Mouse (Mus musculus) cerebellum, adult 2 months (tissue): ENCODE results near the gene Dnah1. TPM values are rescaled to one million over a fixed set of nuclear protein-coding genes. Genes with fewer than 3 reads are reported as not detected.

Source experiments
- DNase-seq, 2 experiments: peaks; one replicate each; pipeline ENCODE4 v3.0.0; 2021
- H3K27ac ChIP-seq: fragments of 200-500 bp; 2 replicates; pipeline ENCODE4 v1.5.1; 2012; ENCODE audit warnings: low read length, control low read depth, inconsistent platforms; ENCODE audit not compliant: insufficient read depth
- H3K27me3 ChIP-seq: fragments of 200-500 bp; 2 replicates; pipeline ENCODE4 v1.6.1; 2012; ENCODE audit warnings: inconsistent platforms, mild to moderate bottlenecking, low read length, moderate library complexity; ENCODE audit not compliant: control insufficient read depth, insufficient read depth
- H3K4me1 ChIP-seq: fragments of 200-500 bp; 2 replicates; pipeline ENCODE4 v1.6.1; 2011; ENCODE audit warnings: low read length; ENCODE audit not compliant: control insufficient read depth, insufficient read depth
- H3K4me3 ChIP-seq: fragments of 200-500 bp; replicated peaks from 2 replicates; pipeline ENCODE3; 2011; ENCODE audit warnings: mild to moderate bottlenecking, low read depth, low read length, control low read depth; ENCODE audit not compliant: insufficient read depth
- CTCF ChIP-seq: fragments of 200-500 bp; IDR thresholded peaks from 2 replicates; pipeline ENCODE4 v1.5.1; 2011; ENCODE audit warnings: low read depth, mild to moderate bottlenecking, control low read depth, low read length, moderate library complexity, borderline replicate concordance; ENCODE audit not compliant: insufficient read depth
- POLR2A ChIP-seq: fragments of 200-500 bp; IDR thresholded peaks from 2 replicates; pipeline ENCODE4 v1.6.1; 2011; ENCODE audit warnings: low read length, control low read depth, borderline replicate concordance; ENCODE audit not compliant: insufficient read depth
- WGBS: fragments of 180-500 bp; shearing (Covaris S2); methylation state at CpG from one replicate; pipeline ENCODE4 v1.1.7; 2018; 5-methylcytosine and 5-hydroxymethylcytosine counted together
- polyA plus RNA-seq: library from polyadenylated mRNA; depleted of rRNA; stranded (reverse); fragments of >200 nt; gene quantifications from 2 replicates; pipeline ENCODE4 v1.2.3, GENCODE M21; 2012

Dnah1 gene
- polyA plus RNA-seq, 1 experiment = 1.3 TPM

DNA sequence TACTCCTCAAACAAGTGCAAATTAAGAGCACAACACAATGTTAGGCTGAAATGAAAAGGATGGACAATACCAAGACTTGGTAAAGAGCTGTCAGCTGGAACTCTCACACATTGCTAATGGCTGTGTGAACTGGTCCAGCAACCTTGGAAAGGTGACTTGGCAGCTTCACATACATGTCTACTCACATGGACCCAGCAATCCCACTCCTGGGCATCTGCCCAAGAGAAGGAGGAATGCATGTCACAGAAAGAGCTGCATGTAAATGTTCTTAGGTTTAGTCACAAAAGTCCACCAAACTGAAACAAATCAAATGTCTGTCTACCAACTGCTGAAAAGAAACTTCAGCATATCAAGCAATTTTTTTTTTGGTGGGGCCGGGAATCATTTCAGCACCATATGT lies 77.8 kb downstream of the Dnah1 start:
- no peak overlapping the region for H3K4me3 ChIP-seq
- no peaks in the 10 kb centered on the region for H3K4me1 ChIP-seq
- TF ChIP-seq CTCF = no peak
- TF ChIP-seq POLR2A = no peak
- H3K27me3 ChIP-seq = no peaks in the 10 kb centered on the region
- no peak for DNase-seq
- H3K27ac ChIP-seq = no peak overlapping the region
- 38% methylated on average over 1 of the region's 1 CpGs for WGBS

DNA sequence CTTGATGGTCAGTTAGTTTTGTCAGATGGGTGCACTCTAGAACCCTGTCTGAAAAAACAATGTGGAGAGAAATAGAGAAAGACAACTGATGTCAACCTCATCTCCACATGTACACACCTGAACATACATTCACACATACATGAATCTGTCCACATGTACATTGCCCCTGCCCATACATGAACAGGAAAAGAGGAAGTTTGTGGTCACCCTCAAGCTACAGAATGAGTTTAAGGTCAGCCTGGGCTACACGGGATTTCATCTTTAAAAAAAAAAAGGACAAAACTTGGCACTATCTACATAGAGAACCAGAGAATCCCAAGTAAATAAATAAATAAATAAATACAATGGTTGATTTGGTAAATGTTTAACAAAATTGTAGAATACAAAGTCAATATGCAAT lies 78.9 kb downstream of the Dnah1 start:
- 78% methylated on average over 1 of the region's 1 CpGs for WGBS
- TF ChIP-seq CTCF = no peak
- TF ChIP-seq POLR2A = no peak
- DNase-seq = no peak
- Histone ChIP-seq H3K4me3 (no peak overlapping the region), H3K27ac (no peak overlapping the region), H3K27me3 (no peaks in the 10 kb centered on the region), H3K4me1 (no peaks in the 10 kb centered on the region)

DNA sequence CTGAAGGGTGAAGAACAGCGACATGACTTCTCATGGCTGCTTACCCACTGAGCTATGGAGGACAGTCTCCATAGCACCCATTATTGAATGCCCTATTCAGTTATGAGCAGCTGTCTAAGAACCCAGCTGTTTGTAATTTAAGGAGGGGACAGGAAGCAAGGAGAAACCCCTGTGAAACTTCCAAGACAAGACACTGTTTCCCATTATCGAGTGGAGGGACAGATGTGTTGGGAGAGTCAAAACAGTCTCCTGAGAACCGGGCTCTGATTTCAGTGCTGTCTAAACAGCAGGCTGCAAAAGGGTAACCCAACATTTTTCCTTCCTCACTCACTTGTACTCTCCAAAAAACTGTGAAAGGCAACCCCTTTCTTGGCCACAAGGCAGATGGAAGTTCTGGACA lies 83.2 kb downstream of the Dnah1 start:
- Histone ChIP-seq H3K27me3 (no peaks in the 10 kb centered on the region), H3K27ac (no peak overlapping the region), H3K4me1 (no peaks in the 10 kb centered on the region), H3K4me3 (no peak overlapping the region)
- DNase-seq = no peak
- no peak for TF ChIP-seq CTCF
- no peak for TF ChIP-seq POLR2A
- 71% methylated on average over 3 of the region's 3 CpGs for WGBS

DNA sequence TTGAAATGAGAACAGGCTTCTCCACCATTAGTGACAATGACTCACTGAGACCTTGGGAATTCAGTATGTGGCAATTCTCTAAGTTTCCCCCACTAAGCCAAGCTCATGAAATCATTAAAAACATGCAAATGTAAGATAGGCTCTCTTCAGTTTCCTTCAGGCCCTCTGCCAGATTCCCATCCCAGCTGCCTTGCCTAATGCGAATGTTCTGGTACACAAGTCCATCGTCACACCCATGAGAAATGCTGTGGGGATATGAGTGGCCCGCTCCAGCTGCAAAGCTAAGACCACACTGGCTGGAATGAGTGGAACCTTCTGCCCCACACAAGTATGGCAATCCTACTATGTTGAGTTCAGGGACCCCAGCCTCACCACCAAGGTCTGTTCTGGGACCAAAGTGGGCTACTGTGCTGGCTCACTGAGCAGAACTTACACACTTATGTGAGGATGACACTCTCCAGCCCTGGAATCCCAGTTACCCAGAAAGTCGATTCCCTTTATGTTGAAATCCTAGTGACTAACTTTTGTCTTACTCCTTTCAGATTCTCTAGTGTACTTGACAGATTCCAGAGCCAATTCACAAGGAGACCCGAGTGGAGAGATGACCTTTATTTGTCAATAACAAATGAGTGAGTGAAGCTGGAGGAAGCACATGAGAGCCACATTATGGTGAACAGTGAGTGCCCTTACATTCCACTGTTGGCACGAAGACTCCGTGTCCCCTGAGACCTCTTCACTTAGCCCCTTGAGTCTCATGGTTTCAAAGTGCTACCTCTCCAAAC lies 86.4 kb downstream of the Dnah1 start:
- H3K27ac ChIP-seq = no peak overlapping the region
- H3K4me3 ChIP-seq = no peak overlapping the region
- TF ChIP-seq CTCF = no peak
- no peak for TF ChIP-seq POLR2A
- no peaks in the 10 kb centered on the region for H3K4me1 ChIP-seq
- no peak for DNase-seq
- H3K27me3 ChIP-seq = no peaks in the 10 kb centered on the region
- WGBS = 81% methylated on average over 7 of the region's 7 CpGs

DNA sequence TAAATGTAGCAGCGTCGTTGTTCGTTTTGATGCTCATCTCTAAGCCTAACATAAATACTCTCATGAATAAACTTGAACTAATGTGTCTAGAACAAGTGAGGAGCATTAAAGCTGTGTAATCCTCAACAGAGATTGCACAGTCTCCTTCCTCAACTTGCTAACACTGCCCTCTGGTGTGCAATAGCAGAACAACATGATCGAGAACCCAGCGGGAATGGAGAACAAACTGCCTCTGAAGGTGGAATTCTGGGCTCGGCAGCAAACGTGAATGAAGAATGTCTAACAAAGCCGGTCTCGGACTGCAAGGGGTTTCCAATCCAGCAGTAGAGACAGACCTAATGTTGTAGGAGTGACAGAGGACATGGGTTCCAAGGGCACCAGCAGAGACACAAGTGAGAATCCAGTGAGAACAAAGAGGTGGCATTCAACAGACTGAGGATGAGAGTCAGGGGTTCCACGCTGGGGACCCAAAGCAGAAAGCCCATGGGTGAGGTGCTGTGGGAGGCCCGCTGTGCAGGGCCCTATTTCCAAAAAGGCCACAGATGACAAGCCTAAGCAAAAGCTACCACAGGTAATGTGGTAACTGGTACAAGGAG lies 89.6 kb downstream of the Dnah1 start:
- H3K27ac ChIP-seq = no peak overlapping the region
- no peaks in the 10 kb centered on the region for H3K4me1 ChIP-seq
- DNase-seq = peak; percentile 76 to 88
- 12% methylated on average over 11 of the region's 11 CpGs for WGBS
- peak; percentile 76 for TF ChIP-seq CTCF
- TF ChIP-seq POLR2A = no peak
- no peak overlapping the region for H3K4me3 ChIP-seq
- no peaks in the 10 kb centered on the region for H3K27me3 ChIP-seq

DNA sequence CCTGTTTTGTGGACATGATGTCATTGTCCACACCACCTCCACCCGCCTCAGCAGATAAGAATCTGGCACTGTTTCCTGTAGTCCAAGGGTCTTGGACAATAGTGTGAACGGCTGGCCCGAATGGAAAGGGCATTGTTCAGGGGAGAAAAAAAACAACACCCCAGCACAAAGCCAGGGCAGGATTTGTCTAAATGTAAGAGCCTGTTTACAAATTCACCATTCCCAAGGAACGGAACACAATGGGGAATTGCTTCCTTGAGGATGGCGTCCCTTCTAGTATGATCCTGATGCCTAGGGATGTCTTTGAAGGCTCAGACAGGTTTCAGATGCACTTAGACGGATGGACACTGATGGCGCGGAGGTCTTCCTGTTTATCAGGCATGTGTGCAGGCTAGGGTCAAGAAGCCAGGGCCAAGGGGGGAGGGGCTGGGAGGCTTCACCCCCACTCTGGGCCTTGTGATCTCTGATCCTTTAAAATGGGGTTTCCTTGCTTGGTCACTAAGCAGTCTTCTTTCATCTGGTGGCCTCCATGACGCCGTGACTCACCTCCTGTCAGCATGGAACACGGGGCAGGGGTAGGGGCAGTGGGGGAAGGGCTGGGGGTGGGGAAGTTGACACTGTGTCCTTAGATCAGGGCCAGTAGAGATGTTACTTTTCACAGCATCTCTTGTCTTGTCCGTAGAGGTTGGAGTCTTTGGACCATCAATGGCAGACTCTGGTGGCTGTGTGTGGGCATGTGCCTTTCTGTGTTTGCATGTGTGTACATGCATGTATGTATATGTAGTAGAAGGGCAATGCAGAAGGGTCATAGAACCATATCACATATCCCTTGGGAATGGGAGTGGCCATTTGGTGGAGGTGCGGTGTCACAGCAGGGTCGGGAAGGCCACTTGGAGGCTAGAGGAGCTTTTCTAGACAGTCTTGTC lies 90.4 kb downstream of the Dnah1 start:
- Histone ChIP-seq H3K4me1 (no peaks in the 10 kb centered on the region), H3K27ac (no peak overlapping the region)
- WGBS = 88% methylated on average over 14 of the region's 14 CpGs

DNA sequence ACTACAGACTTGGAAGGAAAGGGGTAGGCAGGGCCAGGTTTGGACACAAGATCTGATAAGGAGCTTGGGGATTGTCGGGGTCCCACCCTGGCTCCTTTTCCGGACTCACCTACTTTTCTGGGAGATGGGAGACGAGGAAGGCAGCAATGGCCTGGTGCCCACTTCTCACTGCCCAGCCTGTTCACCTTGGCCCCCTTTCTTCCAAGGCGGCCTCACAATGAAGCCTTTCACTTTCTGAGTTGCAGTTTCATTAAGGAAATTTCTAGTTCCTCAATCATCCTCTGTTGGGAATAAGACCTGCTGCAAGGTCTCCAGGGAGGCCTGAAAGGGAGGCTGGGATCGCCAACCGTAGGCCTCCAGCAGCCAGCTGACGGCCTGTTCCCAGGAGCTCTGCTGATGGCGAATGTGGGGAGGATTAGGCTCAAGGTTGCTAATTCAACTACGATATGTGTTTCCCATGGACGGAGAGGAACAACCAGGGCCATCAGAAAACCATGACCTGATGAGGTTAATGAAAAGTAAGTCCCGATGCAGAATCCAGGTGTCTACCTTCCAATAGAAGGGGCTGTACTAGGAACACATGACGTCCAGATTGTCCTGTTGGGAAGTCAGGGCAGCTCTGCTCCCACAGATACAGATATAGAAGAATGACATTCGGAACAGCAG lies 91.2 kb downstream of the Dnah1 start:
- no peaks in the 10 kb centered on the region for H3K27me3 ChIP-seq
- 85% methylated on average over 13 of the region's 13 CpGs for whole genome bisulfite sequencing
- DNase-seq = no peak
- H3K4me3 ChIP-seq = no peak overlapping the region
- no peak for TF ChIP-seq CTCF
- no peak for TF ChIP-seq POLR2A
- no peaks in the 10 kb centered on the region for H3K4me1 ChIP-seq
- H3K27ac ChIP-seq = no peak overlapping the region

More for the DNA sequence above, 90.4 kb downstream of the Dnah1 start:
- DNase-seq = no peak
- H3K4me3 ChIP-seq = no peak overlapping the region
- no peaks in the 10 kb centered on the region for H3K27me3 ChIP-seq
- no peak for TF ChIP-seq CTCF
- no peak for TF ChIP-seq POLR2A
